Mouse (Mus musculus): ENCODE results near the gene Fgf11. TPM values are rescaled to one million over a fixed set of nuclear protein-coding genes. Genes with fewer than 3 reads are reported as not detected.

Fgf11 gene
- 3.8 TPM for polyA plus RNA-seq (2014; fragmentation: Illumina TruSeq; extraction: RNeasy Lipid Tissue Mini Kit (QIAGEN cat#74804); ENCODE audit: low read depth, low replicate concordance)

GRCm38 (mm10) chr11:69801379-69801977 lies at the start of gene Fgf11:
Gene Fgf11 (minus strand): TSS chr11:69801857.

DNA sequence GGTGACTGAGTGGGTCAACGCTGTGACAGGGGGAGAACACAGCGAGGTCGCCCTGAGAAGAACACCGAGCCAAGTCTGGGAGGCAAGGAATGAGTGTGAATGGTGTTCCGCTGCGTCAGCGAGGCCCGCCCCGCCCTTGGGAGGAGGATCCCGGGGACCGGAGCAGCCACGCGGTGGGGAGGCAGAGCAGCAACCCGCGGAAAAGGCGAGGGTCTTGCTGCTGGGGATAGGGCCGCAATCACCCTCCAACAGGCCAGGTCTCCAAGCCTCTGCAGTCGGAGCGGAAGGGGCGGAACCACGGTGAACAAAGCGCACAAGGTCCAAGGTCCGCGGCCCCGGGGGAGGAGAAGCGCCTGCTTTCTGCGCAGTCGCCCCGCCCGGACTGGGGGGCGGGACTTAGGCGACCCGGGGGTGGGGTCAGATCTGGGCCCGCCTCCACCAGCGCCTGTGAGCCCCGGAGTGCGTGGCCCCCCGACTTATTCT lies 44.6 kb upstream of the Fgf11 start, which contains the start of gene Plscr3:
Gene Plscr3 (plus strand): TSS at position 179 of the 483 bp plus-strand sequence.

DNA sequence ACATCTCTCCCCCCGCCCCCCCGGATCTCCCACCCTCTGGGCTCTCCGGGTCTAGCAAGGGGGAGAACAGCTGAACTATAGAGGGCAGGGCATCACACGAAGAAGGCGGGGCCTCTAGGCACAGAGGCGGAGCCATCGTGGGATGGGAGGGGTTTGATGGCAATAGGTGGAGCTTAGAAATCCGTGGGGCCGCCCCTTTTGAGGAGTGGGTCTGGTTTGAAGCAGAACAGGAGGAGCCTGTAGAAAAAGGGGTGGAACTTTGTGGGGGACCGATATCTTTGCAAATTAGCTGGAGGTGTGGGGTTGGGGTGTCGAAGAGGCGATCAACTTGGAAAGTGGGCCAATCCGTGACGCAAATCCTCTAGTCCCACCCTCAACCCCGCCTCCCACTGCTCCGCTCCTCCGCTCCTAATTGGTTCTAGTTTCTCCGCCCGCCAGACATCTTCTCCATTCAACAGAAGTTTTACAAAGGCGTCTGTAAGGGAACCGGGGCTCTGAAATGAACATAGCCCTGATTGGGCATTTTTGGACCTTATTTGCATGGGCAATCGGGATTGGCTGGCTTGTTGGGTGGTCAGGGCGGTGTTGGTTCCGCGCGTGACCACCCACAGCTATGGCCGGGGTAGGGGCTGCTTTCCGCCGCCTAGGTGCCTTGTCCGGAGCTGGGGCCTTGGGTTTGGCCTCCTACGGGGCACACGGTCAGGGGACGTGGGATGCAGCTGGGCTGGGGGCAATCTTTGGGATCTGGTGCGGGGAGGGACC lies 36.5 kb upstream of the Fgf11 start, which contains the start of gene Tmem256:
Gene Tmem256 (plus strand): TSS at position 563 of the 762 bp plus-strand sequence.

GRCm38 (mm10) chr11:69837604-69837951 lies 35.9 kb upstream of the Fgf11 start, which contains the start of gene Nlgn2:
Gene Nlgn2 (minus strand): TSS chr11:69837784.

DNA sequence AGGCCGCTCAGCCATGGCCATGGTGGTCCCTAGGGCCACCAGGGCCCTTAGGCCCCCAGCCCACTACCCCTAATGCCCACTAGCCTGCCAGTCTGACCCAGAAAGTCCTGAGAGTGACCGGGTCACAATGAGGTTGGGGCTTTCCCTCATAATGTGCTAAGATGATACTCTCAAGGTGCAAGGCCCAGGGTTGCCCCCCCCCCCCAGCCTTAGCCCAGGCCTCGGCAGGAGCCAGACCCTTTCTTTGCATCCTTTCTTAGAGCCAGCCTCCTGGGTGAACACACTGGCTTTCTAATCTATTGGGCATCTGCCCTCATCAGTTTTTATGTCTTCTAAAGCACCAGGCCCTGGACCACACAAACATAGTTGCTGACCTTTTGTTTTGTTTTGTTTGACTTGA lies 20.4 kb upstream of the Fgf11 start, which contains the start of gene Spem1:
Gene Spem1 (minus strand): TSS at position 101 of the 400 bp plus-strand sequence.

DNA sequence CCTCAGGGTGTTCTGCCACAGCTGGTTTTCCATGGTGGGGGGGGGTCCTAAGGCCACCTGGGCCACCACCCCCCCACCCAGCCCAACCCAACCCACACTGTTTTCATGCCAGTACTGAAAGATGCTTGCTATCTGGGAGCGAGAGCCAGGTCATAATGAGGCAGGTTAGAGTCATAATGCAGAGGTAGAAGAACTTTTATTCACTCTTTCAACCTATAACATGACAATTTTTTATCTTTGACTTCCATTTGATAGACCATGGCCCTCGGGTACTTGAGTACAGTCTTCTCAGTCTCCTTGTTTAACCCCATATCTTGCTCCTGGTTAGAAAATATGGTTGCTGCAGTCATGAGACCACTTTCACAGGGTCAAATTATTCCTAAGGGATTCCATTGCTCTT lies 16.7 kb upstream of the Fgf11 start, which contains the start of gene Spem2:
Gene Spem2 (minus strand): TSS at position 101 of the 400 bp plus-strand sequence.

DNA sequence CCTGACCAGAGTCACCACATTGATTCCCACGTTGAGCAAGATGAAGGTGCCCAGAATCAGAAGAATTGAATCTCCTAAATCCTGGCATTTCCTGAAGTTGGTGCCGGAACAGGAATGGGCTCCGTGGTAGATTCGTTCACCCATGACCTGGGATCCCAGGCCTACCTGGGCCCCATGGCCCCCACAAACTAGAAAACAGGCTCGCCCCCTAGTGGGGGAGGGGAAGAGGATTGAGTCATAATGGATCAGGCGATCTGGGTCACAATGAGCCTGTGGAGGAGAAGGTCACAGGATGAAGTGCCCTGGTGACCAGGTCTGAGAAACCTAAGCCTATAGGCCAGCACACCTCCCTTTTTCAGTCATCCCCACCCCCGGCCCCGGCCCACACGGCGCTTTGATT lies 13.5 kb upstream of the Fgf11 start, which contains the start of gene Gm39566:
Gene Gm39566 (minus strand): TSS at position 144 of the 400 bp plus-strand sequence.

GRCm38 (mm10) chr11:69804972-69805909 lies 3.6 kb upstream of the Fgf11 start, which contains the start of gene Tmem102:
Gene Tmem102 (minus strand): TSS chr11:69805624.

DNA sequence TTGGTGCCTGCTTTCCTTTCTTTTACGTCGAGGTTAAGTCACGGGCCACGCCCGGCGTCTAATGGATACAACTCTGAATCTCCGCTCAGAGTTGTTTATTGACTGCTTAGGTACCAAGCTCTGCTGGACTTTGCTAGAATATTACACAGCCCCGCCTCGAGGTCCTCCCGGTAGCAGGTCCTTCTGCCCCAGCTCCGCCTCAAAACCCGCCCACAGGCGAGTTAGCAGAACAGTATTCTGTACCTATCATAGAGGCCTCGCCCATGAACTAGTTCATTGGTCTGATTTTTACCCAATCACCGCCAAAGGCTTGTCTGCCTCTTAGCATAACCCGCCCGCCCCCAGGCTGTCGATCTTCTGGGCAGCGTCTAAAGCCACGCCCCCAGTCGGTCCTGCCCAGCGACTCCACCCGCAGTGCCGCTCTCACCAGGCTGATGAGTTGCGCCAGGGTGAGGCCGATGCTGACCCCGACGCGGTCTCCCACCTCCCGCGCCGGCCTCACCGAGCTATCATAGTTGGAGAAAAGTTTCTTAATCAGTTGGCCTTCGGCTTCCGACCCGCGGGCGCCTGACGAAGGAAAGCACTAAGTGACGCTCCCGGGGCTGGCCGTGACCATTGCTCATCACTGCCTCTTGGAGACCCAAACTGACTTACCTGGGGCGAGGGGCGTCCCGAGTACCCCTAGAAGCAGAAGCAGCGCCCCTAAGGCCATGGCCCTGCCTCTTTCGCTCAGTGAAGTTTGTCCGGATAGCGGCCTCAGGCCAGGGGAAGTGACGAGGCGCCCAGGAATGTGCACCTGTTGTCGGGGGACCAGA lies 6.3 kb downstream of the Fgf11 start, which contains the start of gene Chrnb1:
Gene Chrnb1 (minus strand): TSS at position 776 of the 815 bp plus-strand sequence.

DNA sequence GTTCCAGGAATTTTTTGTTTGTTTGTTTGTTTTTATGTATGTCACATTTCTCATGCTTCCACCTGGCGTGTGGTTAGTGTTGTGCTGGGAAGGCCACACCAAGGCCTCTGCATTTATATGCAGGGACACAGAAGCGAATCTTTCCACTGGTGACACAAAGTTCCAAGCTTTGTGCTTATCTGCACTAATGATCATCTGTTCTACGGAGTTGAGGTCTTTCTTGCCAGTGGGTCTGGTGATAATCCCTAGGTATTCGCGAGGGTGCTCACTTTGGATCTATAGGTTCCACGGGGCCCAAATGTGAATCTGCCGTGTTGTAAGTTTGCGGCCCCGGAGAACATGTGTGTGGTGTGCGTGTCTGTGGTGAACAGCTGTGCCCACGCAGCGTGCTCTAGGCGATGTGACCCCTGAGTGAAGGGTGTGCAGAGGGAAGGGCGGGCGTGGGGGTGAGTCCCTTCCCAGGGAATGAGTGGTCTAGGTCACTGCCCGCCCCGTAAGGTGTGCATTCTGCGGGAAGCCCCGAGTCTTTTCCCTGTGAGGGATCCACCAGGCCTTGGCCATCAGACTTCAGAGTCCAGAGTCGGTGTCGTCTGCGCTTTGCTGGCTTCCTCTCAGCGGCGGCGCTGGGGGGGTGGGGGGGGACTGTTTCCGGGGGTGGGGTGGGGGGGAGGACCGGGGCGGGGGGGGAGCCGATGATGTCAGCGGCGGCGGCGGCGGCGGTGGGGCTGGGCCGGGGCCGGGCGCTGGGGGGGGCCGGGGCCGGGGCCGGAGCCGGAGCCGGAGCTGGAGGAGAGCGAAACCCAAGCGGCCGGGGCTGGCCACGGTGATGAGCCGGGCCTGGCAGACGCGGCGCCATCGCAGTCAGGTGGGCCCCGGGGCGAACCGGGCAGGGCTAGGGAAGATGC lies 36.2 kb downstream of the Fgf11 start, which contains the start of gene Zbtb4:
Gene Zbtb4 (plus strand): TSS at position 692 of the 905 bp plus-strand sequence.

GRCm38 (mm10) chr11:69761868-69762267 lies 39.8 kb downstream of the Fgf11 start, which contains the start of gene Slc35g3:
Gene Slc35g3 (minus strand): TSS chr11:69761968.

GRCm38 (mm10) chr11:69758478-69758970 lies 43.1 kb downstream of the Fgf11 start, which contains the start of gene Polr2a:
Gene Polr2a (minus strand): TSS chr11:69758637.

Other genes with a start within 250 kb of the Fgf11 start
- 54.0 TPM for gene Efnb3, start 241.7 kb downstream of the Fgf11 start, polyA plus RNA-seq (2014; fragmentation: Illumina TruSeq; extraction: RNeasy Lipid Tissue Mini Kit (QIAGEN cat#74804); ENCODE audit: low read depth, low replicate concordance)
- gene Wrap53, start 221.6 kb downstream of the Fgf11 start, polyA plus RNA-seq (2014; fragmentation: Illumina TruSeq; extraction: RNeasy Lipid Tissue Mini Kit (QIAGEN cat#74804); ENCODE audit: low read depth, low replicate concordance): 7.1 TPM
- 15.7 TPM for gene Trp53, start 221.5 kb downstream of the Fgf11 start, polyA plus RNA-seq (2014; fragmentation: Illumina TruSeq; extraction: RNeasy Lipid Tissue Mini Kit (QIAGEN cat#74804); ENCODE audit: low read depth, low replicate concordance)
- 18.5 TPM for gene Atp1b2, start 195.9 kb downstream of the Fgf11 start, polyA plus RNA-seq (2014; fragmentation: Illumina TruSeq; extraction: RNeasy Lipid Tissue Mini Kit (QIAGEN cat#74804); ENCODE audit: low read depth, low replicate concordance)
- gene Shbg, start 184.0 kb downstream of the Fgf11 start, polyA plus RNA-seq (2014; fragmentation: Illumina TruSeq; extraction: RNeasy Lipid Tissue Mini Kit (QIAGEN cat#74804); ENCODE audit: low read depth, low replicate concordance): not detected
- 7.8 TPM for gene Sat2, start 179.8 kb downstream of the Fgf11 start, polyA plus RNA-seq (2014; fragmentation: Illumina TruSeq; extraction: RNeasy Lipid Tissue Mini Kit (QIAGEN cat#74804); ENCODE audit: low read depth, low replicate concordance)
- gene Fxr2, start 168.9 kb downstream of the Fgf11 start, polyA plus RNA-seq (2014; fragmentation: Illumina TruSeq; extraction: RNeasy Lipid Tissue Mini Kit (QIAGEN cat#74804); ENCODE audit: low read depth, low replicate concordance): 102 TPM
- gene Sox15, start 146.5 kb downstream of the Fgf11 start, polyA plus RNA-seq (2014; fragmentation: Illumina TruSeq; extraction: RNeasy Lipid Tissue Mini Kit (QIAGEN cat#74804); ENCODE audit: low read depth, low replicate concordance): not detected
- 26.2 TPM for gene Mpdu1, start 139.2 kb downstream of the Fgf11 start, polyA plus RNA-seq (2014; fragmentation: Illumina TruSeq; extraction: RNeasy Lipid Tissue Mini Kit (QIAGEN cat#74804); ENCODE audit: low read depth, low replicate concordance)
- gene Cd68, start 135.7 kb downstream of the Fgf11 start, polyA plus RNA-seq (2014; fragmentation: Illumina TruSeq; extraction: RNeasy Lipid Tissue Mini Kit (QIAGEN cat#74804); ENCODE audit: low read depth, low replicate concordance): 10.7 TPM
- gene Eif4a1, start 129.4 kb downstream of the Fgf11 start, polyA plus RNA-seq (2014; fragmentation: Illumina TruSeq; extraction: RNeasy Lipid Tissue Mini Kit (QIAGEN cat#74804); ENCODE audit: low read depth, low replicate concordance): 274 TPM
- 55.9 TPM for gene Senp3, start 119.8 kb downstream of the Fgf11 start, polyA plus RNA-seq (2014; fragmentation: Illumina TruSeq; extraction: RNeasy Lipid Tissue Mini Kit (QIAGEN cat#74804); ENCODE audit: low read depth, low replicate concordance)
- 3.4 TPM for gene Tnfsf13, start 116.1 kb downstream of the Fgf11 start, polyA plus RNA-seq (2014; fragmentation: Illumina TruSeq; extraction: RNeasy Lipid Tissue Mini Kit (QIAGEN cat#74804); ENCODE audit: low read depth, low replicate concordance)
- 19.9 TPM for gene Tnfsf12, start 106.0 kb downstream of the Fgf11 start, polyA plus RNA-seq (2014; fragmentation: Illumina TruSeq; extraction: RNeasy Lipid Tissue Mini Kit (QIAGEN cat#74804); ENCODE audit: low read depth, low replicate concordance)
- 10.4 TPM for gene Tnfsfm13, start 105.8 kb downstream of the Fgf11 start, polyA plus RNA-seq (2014; fragmentation: Illumina TruSeq; extraction: RNeasy Lipid Tissue Mini Kit (QIAGEN cat#74804); ENCODE audit: low read depth, low replicate concordance)
- gene Polr2a, start 43.2 kb downstream of the Fgf11 start, polyA plus RNA-seq (2014; fragmentation: Illumina TruSeq; extraction: RNeasy Lipid Tissue Mini Kit (QIAGEN cat#74804); ENCODE audit: low read depth, low replicate concordance): 20.8 TPM
- gene Slc35g3, start 39.9 kb downstream of the Fgf11 start, polyA plus RNA-seq (2014; fragmentation: Illumina TruSeq; extraction: RNeasy Lipid Tissue Mini Kit (QIAGEN cat#74804); ENCODE audit: low read depth, low replicate concordance): not detected
- 24.0 TPM for gene Zbtb4, start 35.9 kb downstream of the Fgf11 start, polyA plus RNA-seq (2014; fragmentation: Illumina TruSeq; extraction: RNeasy Lipid Tissue Mini Kit (QIAGEN cat#74804); ENCODE audit: low read depth, low replicate concordance)
- gene Chrnb1, start 5.9 kb downstream of the Fgf11 start, polyA plus RNA-seq (2014; fragmentation: Illumina TruSeq; extraction: RNeasy Lipid Tissue Mini Kit (QIAGEN cat#74804); ENCODE audit: low read depth, low replicate concordance): 7.0 TPM
- gene Tmem102, start 3.8 kb upstream of the Fgf11 start, polyA plus RNA-seq (2014; fragmentation: Illumina TruSeq; extraction: RNeasy Lipid Tissue Mini Kit (QIAGEN cat#74804); ENCODE audit: low read depth, low replicate concordance): not detected
- not detected for gene Gm39566, start 13.4 kb upstream of the Fgf11 start, polyA plus RNA-seq (2014; fragmentation: Illumina TruSeq; extraction: RNeasy Lipid Tissue Mini Kit (QIAGEN cat#74804); ENCODE audit: low read depth, low replicate concordance)
- gene Spem2, start 16.6 kb upstream of the Fgf11 start, polyA plus RNA-seq (2014; fragmentation: Illumina TruSeq; extraction: RNeasy Lipid Tissue Mini Kit (QIAGEN cat#74804); ENCODE audit: low read depth, low replicate concordance): not detected
- gene Spem1, start 20.3 kb upstream of the Fgf11 start, polyA plus RNA-seq (2014; fragmentation: Illumina TruSeq; extraction: RNeasy Lipid Tissue Mini Kit (QIAGEN cat#74804); ENCODE audit: low read depth, low replicate concordance): not detected
- gene Nlgn2, start 35.9 kb upstream of the Fgf11 start, polyA plus RNA-seq (2014; fragmentation: Illumina TruSeq; extraction: RNeasy Lipid Tissue Mini Kit (QIAGEN cat#74804); ENCODE audit: low read depth, low replicate concordance): 5.0 TPM
- 282 TPM for gene Tmem256, start 36.7 kb upstream of the Fgf11 start, polyA plus RNA-seq (2014; fragmentation: Illumina TruSeq; extraction: RNeasy Lipid Tissue Mini Kit (QIAGEN cat#74804); ENCODE audit: low read depth, low replicate concordance)
- 23.8 TPM for gene Plscr3, start 44.5 kb upstream of the Fgf11 start, polyA plus RNA-seq (2014; fragmentation: Illumina TruSeq; extraction: RNeasy Lipid Tissue Mini Kit (QIAGEN cat#74804); ENCODE audit: low read depth, low replicate concordance)
- gene Tnk1, start 56.9 kb upstream of the Fgf11 start, polyA plus RNA-seq (2014; fragmentation: Illumina TruSeq; extraction: RNeasy Lipid Tissue Mini Kit (QIAGEN cat#74804); ENCODE audit: low read depth, low replicate concordance): not detected
- gene Tmem95, start 76.2 kb upstream of the Fgf11 start, polyA plus RNA-seq (2014; fragmentation: Illumina TruSeq; extraction: RNeasy Lipid Tissue Mini Kit (QIAGEN cat#74804); ENCODE audit: low read depth, low replicate concordance): not detected
- 4.2 TPM for gene Kctd11, start 79.5 kb upstream of the Fgf11 start, polyA plus RNA-seq (2014; fragmentation: Illumina TruSeq; extraction: RNeasy Lipid Tissue Mini Kit (QIAGEN cat#74804); ENCODE audit: low read depth, low replicate concordance)
- gene Acap1, start 93.7 kb upstream of the Fgf11 start, polyA plus RNA-seq (2014; fragmentation: Illumina TruSeq; extraction: RNeasy Lipid Tissue Mini Kit (QIAGEN cat#74804); ENCODE audit: low read depth, low replicate concordance): 0.81 TPM
- gene 2810408A11Rik, start 99.1 kb upstream of the Fgf11 start, polyA plus RNA-seq (2014; fragmentation: Illumina TruSeq; extraction: RNeasy Lipid Tissue Mini Kit (QIAGEN cat#74804); ENCODE audit: low read depth, low replicate concordance): 2.9 TPM
- 37.7 TPM for gene Neurl4, start 99.2 kb upstream of the Fgf11 start, polyA plus RNA-seq (2014; fragmentation: Illumina TruSeq; extraction: RNeasy Lipid Tissue Mini Kit (QIAGEN cat#74804); ENCODE audit: low read depth, low replicate concordance)
- 44.4 TPM for gene Gps2, start 112.0 kb upstream of the Fgf11 start, polyA plus RNA-seq (2014; fragmentation: Illumina TruSeq; extraction: RNeasy Lipid Tissue Mini Kit (QIAGEN cat#74804); ENCODE audit: low read depth, low replicate concordance)
- 482 TPM for gene Eif5a, start 120.1 kb upstream of the Fgf11 start, polyA plus RNA-seq (2014; fragmentation: Illumina TruSeq; extraction: RNeasy Lipid Tissue Mini Kit (QIAGEN cat#74804); ENCODE audit: low read depth, low replicate concordance)
- 32.3 TPM for gene Ybx2, start 133.9 kb upstream of the Fgf11 start, polyA plus RNA-seq (2014; fragmentation: Illumina TruSeq; extraction: RNeasy Lipid Tissue Mini Kit (QIAGEN cat#74804); ENCODE audit: low read depth, low replicate concordance)
- gene Slc2a4, start 146.3 kb upstream of the Fgf11 start, polyA plus RNA-seq (2014; fragmentation: Illumina TruSeq; extraction: RNeasy Lipid Tissue Mini Kit (QIAGEN cat#74804); ENCODE audit: low read depth, low replicate concordance): 385 TPM
- 0.58 TPM for gene Cldn7, start 162.9 kb upstream of the Fgf11 start, polyA plus RNA-seq (2014; fragmentation: Illumina TruSeq; extraction: RNeasy Lipid Tissue Mini Kit (QIAGEN cat#74804); ENCODE audit: low read depth, low replicate concordance)
- 146 TPM for gene Ctdnep1, start 179.3 kb upstream of the Fgf11 start, polyA plus RNA-seq (2014; fragmentation: Illumina TruSeq; extraction: RNeasy Lipid Tissue Mini Kit (QIAGEN cat#74804); ENCODE audit: low read depth, low replicate concordance)
- gene Elp5, start 180.7 kb upstream of the Fgf11 start, polyA plus RNA-seq (2014; fragmentation: Illumina TruSeq; extraction: RNeasy Lipid Tissue Mini Kit (QIAGEN cat#74804); ENCODE audit: low read depth, low replicate concordance): 52.8 TPM
- gene Gabarap, start 189.3 kb upstream of the Fgf11 start, polyA plus RNA-seq (2014; fragmentation: Illumina TruSeq; extraction: RNeasy Lipid Tissue Mini Kit (QIAGEN cat#74804); ENCODE audit: low read depth, low replicate concordance): 418 TPM
- 25.3 TPM for gene Phf23, start 193.9 kb upstream of the Fgf11 start, polyA plus RNA-seq (2014; fragmentation: Illumina TruSeq; extraction: RNeasy Lipid Tissue Mini Kit (QIAGEN cat#74804); ENCODE audit: low read depth, low replicate concordance)
- gene Dvl2, start 198.7 kb upstream of the Fgf11 start, polyA plus RNA-seq (2014; fragmentation: Illumina TruSeq; extraction: RNeasy Lipid Tissue Mini Kit (QIAGEN cat#74804); ENCODE audit: low read depth, low replicate concordance): 5.6 TPM
- gene Acadvl, start 213.6 kb upstream of the Fgf11 start, polyA plus RNA-seq (2014; fragmentation: Illumina TruSeq; extraction: RNeasy Lipid Tissue Mini Kit (QIAGEN cat#74804); ENCODE audit: low read depth, low replicate concordance): 1,086 TPM
- 3.2 TPM for gene Dlg4, start 215.1 kb upstream of the Fgf11 start, polyA plus RNA-seq (2014; fragmentation: Illumina TruSeq; extraction: RNeasy Lipid Tissue Mini Kit (QIAGEN cat#74804); ENCODE audit: low read depth, low replicate concordance)

Data from heart, adult 10 weeks (tissue).